Mouse (Mus musculus) retina, postnatal 1 day (tissue): ENCODE data around the gene Pex12.
"Not testable (repeated sequence)": the region's sequence is repeated elsewhere in the genome, so short reads cannot be mapped to it uniquely, and the experiment has no call there.

Experiments used
- DNase-seq: peaks from one replicate; pipeline ENCODE4 v3.0.0-alpha.2; 2012

The Pex12 gene

DNA sequence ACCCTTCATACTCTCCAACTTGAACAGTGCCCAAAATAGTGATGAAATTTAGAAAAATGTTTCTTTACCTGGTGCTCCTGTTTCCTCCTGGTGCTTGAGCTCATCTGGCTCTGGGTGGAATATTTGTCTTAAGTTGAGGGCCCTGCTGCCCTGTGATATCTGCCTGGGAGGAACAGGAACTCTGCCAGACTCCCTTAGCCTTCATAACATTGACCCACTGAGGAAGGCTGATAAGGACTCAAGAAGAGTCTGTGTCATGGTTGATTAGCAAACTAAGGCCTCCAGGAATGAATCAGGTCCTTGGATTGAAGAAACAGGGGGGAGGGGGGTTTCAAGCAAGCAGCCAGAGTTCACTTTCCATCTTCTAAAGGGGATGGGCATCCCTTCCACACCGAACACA, 15.8 kb downstream of the Pex12 start, which contains the start of gene Slfn14:
Gene Slfn14 (minus strand): TSS at position 161 of the 400 bp plus-strand sequence.
- DNase-seq, result no peak

DNA sequence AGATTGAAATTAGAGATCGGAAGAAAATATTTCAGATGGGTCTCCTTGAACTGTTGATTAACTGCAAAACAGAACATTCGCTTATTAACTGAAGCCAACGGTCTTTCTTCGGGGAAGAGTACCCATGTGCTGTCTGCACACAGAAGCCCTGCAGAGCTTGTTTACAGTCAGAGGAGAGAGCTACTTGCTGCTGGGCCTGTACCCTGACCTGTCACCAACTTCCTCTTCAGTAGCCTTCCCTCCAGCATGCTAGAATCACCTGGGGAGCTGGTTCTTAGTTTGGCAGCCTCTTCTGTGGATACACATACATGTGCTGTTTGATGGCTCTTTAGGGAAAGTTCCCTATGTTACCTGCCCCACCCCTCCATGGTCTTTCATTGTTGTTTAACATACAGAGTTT, 16.8 kb downstream of the Pex12 start:
- DNase-seq, result no peak

DNA sequence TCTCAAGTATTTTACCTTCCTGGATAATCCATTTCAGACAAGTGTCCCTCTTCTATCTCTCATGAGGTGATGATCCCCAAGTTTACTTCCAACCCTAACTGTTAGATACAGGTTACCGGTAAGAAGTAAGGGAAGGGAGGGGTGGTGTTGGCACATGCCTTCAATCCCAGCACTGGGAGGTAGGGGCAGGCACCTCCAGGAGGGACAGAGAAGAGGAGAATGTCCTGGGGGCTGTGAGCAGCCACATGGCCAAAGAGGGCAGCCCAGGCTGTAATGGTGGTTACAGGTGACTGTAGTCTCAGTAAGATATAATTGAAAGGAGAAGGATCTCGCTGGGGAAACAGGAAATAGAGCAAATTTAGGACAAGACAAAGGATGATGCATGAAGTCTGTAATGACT, 20.3 kb downstream of the Pex12 start:
- DNase-seq, result no peak

DNA sequence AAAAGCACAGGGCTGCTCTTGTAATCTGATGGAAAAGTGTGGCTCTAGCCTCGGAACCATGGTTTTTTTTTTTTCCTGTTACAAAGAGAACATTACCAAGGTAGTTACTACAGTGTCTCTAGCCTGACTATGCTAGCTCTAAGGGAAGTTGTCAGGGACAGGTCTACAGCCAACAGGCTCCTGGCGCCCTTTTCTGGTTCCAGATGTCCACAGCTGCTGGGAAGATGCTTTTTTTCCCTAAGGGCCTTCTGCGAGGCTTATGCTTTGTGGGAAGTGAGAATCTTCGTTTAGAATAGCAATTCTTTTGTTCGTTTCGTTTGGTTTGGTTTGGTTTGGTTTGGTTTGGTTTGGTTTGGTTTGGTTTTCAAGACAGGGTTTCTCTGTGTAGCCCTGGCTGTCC, 22.7 kb downstream of the Pex12 start:
- no peak for DNase-seq

DNA sequence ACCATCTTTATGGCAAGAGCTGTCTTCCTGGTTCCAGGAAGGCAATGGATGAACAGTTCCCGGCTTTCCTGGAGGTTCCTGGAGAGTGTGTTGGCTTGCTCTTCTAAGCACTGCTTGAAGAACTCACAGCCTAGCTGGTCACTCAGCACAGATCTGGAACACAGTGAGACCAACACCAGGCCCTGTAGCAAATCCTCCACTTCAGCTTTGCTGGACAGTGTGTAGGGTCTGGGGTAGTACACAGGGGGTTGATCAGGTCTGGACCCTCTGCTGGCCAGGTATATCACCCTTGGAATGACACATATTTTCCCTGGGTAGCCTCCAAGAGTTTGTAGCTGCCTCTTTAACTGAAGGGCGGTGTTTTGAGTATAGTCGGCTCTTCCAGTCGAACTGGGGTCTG, 23.4 kb downstream of the Pex12 start:
- DNase-seq, result no peak

DNA sequence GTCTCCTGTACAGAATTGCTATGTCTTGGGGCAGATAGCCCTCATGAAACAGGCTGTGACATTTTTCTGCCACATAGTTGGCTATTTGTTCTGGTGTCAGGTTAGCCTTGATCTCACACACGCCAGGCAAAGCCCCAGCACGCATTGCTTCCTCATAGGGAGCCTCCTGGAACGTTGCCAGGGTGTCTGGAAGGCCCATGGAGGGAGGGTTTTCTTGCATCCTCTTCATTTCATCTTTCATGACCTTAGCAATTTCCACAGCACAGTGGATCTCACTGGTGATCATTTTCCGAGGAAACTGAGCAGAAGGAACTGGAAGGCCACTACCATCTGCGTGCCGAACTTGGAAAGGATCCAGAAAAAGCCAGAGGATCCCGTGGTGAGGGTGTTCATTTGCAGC, 26.1 kb downstream of the Pex12 start:
- DNase-seq, result peak; percentile 8

DNA sequence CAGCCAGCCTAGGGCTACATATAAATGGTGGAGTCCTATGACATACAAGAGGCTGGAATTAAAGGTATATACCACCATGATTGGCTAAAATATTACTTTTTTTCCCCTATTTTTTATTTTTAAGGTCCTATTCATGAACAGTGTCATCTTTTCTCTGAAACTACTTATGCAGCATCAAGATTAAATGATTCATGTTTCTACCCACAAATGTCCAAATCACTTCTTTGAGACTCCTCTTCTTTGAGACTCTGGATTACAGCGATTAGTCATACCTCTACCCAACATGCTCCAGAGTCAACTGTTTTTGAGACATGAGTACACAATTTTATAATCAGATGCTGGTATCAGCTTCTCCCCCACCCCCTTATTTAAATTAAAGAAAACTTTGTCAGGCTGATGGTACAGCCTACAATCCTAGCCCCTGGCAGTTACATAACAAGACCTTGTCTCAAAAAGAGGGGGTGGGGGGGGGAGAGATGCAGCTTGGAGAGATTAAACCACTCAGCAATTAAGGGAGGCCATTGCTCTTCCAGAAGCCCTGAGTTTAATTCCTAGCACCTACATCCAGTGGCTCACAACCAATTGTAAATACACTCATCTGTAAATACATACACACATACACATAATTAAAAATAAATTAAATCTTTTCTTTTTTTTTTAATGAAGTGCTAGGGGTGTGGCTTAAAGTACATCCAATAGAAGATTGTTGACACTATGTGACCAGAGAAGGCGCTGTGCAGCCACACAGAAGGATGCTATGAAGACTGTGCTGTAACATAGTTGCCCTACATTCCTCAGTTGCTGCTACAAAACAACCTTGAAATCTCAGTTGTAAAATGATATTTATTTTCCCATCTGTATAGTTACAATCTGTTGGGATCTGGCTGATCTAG, 30.2 kb downstream of the Pex12 start:
- peak; percentile 86 for DNase-seq

DNA sequence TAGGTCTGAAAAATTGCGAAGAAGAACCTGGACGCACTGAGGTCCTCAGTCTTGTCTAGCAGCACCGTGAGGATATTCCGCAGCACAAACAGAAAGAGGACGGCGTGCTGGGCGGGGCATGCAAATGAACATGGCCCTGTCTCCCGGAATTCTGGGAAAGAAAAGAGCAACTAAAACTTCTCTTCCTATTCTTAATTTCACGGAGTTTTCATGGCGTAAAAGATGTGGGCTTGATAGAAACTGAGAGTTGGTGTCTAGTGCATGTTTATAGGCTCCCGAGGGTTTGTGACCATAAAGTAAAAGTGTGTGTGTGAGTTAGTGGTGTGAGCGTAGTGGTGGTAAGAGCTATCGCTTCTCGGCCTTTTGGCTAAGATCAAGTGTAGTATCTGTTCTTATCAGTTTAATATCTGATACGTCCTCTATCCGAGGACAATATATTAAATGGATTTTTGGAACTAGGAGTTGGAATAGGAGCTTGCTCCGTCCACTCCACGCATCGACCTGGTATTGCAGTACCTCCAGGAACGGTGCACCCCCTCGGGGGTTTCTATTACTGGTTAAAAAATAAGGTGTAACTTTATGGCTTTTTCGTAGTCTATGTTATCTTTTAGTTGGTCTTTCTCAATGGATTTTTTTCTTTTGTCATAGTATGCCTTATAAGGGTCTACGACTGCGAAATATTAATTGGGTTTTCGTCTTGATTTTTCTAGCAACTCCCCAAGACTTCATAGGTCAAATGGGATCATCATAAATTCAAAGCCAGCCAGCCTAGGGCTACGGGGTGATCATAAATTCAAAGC, 31.0 kb downstream of the Pex12 start:
- peak; percentile 94 for DNase-seq

DNA sequence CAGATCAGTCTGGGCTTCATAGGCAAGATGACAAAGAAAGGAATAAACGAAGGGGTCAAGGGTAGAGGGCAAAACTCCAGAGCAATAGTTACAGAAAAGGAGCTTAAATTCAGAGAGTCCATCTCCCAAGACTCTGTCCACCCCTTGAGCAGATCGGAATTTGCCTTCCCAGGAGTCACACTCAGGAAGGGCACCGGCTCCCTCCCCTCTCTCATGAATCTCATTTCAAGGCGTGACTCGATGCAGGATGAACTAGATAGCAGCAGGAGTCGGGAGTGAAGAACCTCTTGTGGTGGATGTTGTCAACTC, 31.6 kb downstream of the Pex12 start:
- DNase-seq, result no peak

DNA sequence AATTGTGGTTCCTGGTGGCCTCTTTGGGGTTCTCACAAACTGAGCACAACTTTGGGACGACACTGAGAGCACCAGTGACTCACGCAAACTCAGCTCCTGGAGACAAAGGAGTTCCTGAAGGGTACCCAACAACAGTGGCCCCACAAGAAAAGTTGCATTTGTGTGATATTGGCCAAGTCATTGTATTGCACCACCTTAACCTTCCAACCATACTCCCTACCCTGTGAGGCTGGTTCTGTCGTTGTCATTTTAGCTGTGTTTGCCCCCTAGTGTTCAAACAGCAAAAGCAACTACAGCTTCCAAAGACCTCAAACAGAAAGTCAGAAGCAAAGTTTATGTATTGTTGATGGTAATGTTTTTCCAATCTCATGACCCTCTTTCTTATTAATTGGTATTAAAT, 39.2 kb downstream of the Pex12 start:
- DNase-seq, result peak; percentile 28

DNA sequence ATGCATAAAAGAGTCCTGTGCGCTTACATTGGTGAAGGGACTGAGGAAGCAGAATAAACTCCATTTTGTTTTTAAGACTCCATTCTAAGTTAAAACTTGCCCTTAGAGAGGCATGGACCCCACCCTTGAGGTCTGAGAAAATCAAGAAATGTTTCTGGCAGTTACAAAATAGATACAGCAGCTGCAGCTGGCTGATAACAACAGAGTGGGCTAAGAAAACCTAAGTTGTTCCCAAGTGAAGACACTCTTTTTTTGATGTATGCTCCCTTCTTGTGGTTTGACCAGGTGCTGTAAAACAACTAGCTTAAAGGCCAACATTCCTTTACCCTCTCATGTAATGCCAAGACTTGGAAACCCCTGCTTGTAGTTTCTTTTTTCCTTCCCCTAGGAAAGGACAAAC, 39.7 kb downstream of the Pex12 start:
- no peak for DNase-seq

DNA sequence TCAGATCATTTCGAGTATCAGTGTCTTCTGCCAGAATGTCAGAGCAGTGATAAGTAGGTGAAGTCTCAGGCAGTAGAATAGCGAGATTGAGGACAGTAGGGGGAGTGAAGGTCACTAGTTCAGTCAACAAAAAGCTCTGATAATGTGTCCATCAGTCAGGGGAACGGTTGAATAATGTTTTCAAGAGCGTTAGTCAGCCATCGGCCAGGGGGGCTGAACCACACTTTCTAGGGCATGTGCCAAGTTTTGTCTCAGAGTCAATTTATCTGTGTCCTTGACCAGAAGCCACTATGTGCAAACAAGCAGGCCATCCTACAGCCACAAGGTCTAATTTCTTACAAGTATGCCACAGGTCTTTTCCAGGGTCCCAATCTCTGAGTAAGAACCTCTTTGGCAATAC, 45.2 kb downstream of the Pex12 start:
- DNase-seq, result not testable (repeated sequence)
